Mouse (Mus musculus) midbrain, embryonic 16.5 days (tissue): ENCODE data around the gene E330021D16Rik. TPM values are rescaled to one million over a fixed set of nuclear protein-coding genes. Genes with fewer than 3 reads are reported as not detected.
"Not testable (repeated sequence)": the region's sequence is repeated elsewhere in the genome, so short reads cannot be mapped to it uniquely, and the experiment has no call there.

Experiments used
- ATAC-seq: fragments of 200-750 bp; cut with Nextera tagmentation; 2 replicates; pipeline ENCODE4 v1.8.0; 2017; ENCODE audit warnings: moderate TSS enrichment
- H3K27ac ChIP-seq: fragments of 300-500 bp; sonication (generic); 2 replicates; pipeline ENCODE4 v1.5.1; 2014; ENCODE audit warnings: mild to moderate bottlenecking, low read length, mixed read lengths
- H3K27me3 ChIP-seq: fragments of 300-500 bp; sonication (generic); 2 replicates; pipeline ENCODE4 v1.6.1; 2014; ENCODE audit warnings: low read depth, low read length, mixed read lengths; ENCODE audit not compliant: control insufficient read depth, insufficient read depth
- H3K36me3 ChIP-seq: fragments of 300-500 bp; sonication (generic); 2 replicates; pipeline ENCODE4 v1.6.1; 2014; ENCODE audit warnings: mild to moderate bottlenecking, low read length, moderate library complexity, mixed read lengths; ENCODE audit not compliant: control insufficient read depth, insufficient read depth
- H3K4me1 ChIP-seq: fragments of 300-500 bp; sonication (generic); 2 replicates; pipeline ENCODE4 v1.6.1; 2014; ENCODE audit warnings: mild to moderate bottlenecking, low read length, mixed read lengths; ENCODE audit not compliant: control insufficient read depth, insufficient read depth
- H3K4me2 ChIP-seq: fragments of 300-500 bp; sonication (generic); 2 replicates; pipeline ENCODE4 v1.6.1; 2014; ENCODE audit warnings: mild to moderate bottlenecking, low read length, mixed read lengths
- H3K4me3 ChIP-seq: fragments of 300-500 bp; sonication (generic); 2 replicates; pipeline ENCODE4 v1.5.1; 2014; ENCODE audit warnings: low read depth, mild to moderate bottlenecking, low read length, moderate library complexity, mixed read lengths
- H3K9ac ChIP-seq: fragments of 300-500 bp; sonication (generic); 2 replicates; pipeline ENCODE4 v1.6.1; 2014; ENCODE audit warnings: low read depth, low read length, mixed read lengths
- H3K9me3 ChIP-seq: fragments of 300-500 bp; sonication (generic); replicated peaks from 2 replicates; pipeline ENCODE4 v1.6.1; 2014; ENCODE audit warnings: mild to moderate bottlenecking, low read length, mixed read lengths; ENCODE audit not compliant: control insufficient read depth, poor library complexity, severe bottlenecking
- WGBS: fragments of 180-500 bp; shearing (Covaris S2); extraction: QIAGEN DNeasy Blood & Tissue Kit; methylation state at CpG from one replicate; pipeline ENCODE4 v1.1.7; 2014; 5-methylcytosine and 5-hydroxymethylcytosine counted together
- polyA plus RNA-seq: library from polyadenylated mRNA; unstranded; fragments of >200 nt; fragmentation: Nextera tagmentation; extraction: Ambion mirVana; gene quantifications from 2 replicates; pipeline ENCODE4 v1.2.1, GENCODE M21; 2015

The E330021D16Rik gene
- polyA plus RNA-seq, 1 experiment from 2014 or later, result not detected

- no peak overlapping the region for H3K4me3 ChIP-seq
- 89% methylated on average over 1 of the region's 1 CpGs for WGBS
- H3K9ac ChIP-seq, result no peak overlapping the region
- H3K4me2 ChIP-seq, result no peak overlapping the region
- H3K4me1 ChIP-seq, result no peaks in the 10 kb centered on the region
- H3K27me3 ChIP-seq, result no peaks in the 10 kb centered on the region
- H3K27ac ChIP-seq, result no peak overlapping the region
- H3K9me3 ChIP-seq, result no peaks in the 10 kb centered on the region; the same call in 1 of the 2 replicates
- no peaks in the 10 kb centered on the region for H3K36me3 ChIP-seq
- ATAC-seq, result no peak
Observed at GRCm38 (mm10) chr6:136449930-136450329, 34.6 kb upstream of the E330021D16Rik start.

GRCm38 (mm10) chr6:136449270-136449692 is 33.9 kb upstream of the E330021D16Rik start:
- H3K4me3 ChIP-seq, result no peak overlapping the region
- no peak overlapping the region for H3K9ac ChIP-seq
- no peaks in the 10 kb centered on the region for H3K4me1 ChIP-seq
- no peak overlapping the region for H3K4me2 ChIP-seq
- 83% methylated on average over 9 of the region's 9 CpGs for WGBS
- no peaks in the 10 kb centered on the region for H3K36me3 ChIP-seq
- no peak overlapping the region for H3K27ac ChIP-seq
- ATAC-seq, result no peak
- H3K9me3 ChIP-seq, result peaks cover under 1% of the 10 kb centered on the region; the same call in 1 of the 2 replicates
- no peaks in the 10 kb centered on the region for H3K27me3 ChIP-seq

GRCm38 (mm10) chr6:136439205-136439604 is 23.8 kb upstream of the E330021D16Rik start:
- 82% methylated on average over 2 of the region's 2 CpGs for WGBS
- H3K9ac ChIP-seq, H3K9me3 ChIP-seq, H3K4me1 ChIP-seq, H3K4me3 ChIP-seq, H3K27me3 ChIP-seq, ATAC-seq, H3K36me3 ChIP-seq, H3K27ac ChIP-seq, H3K4me2 ChIP-seq: not testable (repeated sequence)

GRCm38 (mm10) chr6:136436151-136436550 is 20.8 kb upstream of the E330021D16Rik start:
- H3K4me2 ChIP-seq, ATAC-seq, H3K27ac ChIP-seq, H3K9ac ChIP-seq, H3K36me3 ChIP-seq, H3K27me3 ChIP-seq, H3K4me1 ChIP-seq, H3K9me3 ChIP-seq, H3K4me3 ChIP-seq: not testable (repeated sequence)
- WGBS, result 74% methylated on average over 3 of the region's 3 CpGs

- 88% methylated on average over 6 of the region's 6 CpGs for WGBS
- Histone ChIP-seq H3K36me3 (no peaks in the 10 kb centered on the region), H3K9me3 (no peaks in the 10 kb centered on the region), H3K4me2 (no peak overlapping the region), H3K4me1 (no peaks in the 10 kb centered on the region; the same call in 1 of the 2 replicates), H3K9ac (no peak overlapping the region), H3K27ac (no peak overlapping the region), H3K27me3 (no peaks in the 10 kb centered on the region), H3K4me3 (no peak overlapping the region)
- no peak for ATAC-seq
Observed at GRCm38 (mm10) chr6:136433573-136433972, 18.2 kb upstream of the E330021D16Rik start.

GRCm38 (mm10) chr6:136431896-136432248 is 16.5 kb upstream of the E330021D16Rik start:
- H3K4me2 ChIP-seq, result no peak overlapping the region
- 49% methylated on average over 7 of the region's 7 CpGs for WGBS
- H3K27ac ChIP-seq, result no peak overlapping the region
- no peaks in the 10 kb centered on the region for H3K27me3 ChIP-seq
- H3K9me3 ChIP-seq, result no peaks in the 10 kb centered on the region
- no peaks in the 10 kb centered on the region; the same call in 1 of the 2 replicates for H3K4me1 ChIP-seq
- H3K4me3 ChIP-seq, result no peak overlapping the region
- no peak for ATAC-seq
- H3K9ac ChIP-seq, result no peak overlapping the region
- H3K36me3 ChIP-seq, result no peaks in the 10 kb centered on the region

GRCm38 (mm10) chr6:136431169-136431895 is 16.0 kb upstream of the E330021D16Rik start:
- H3K9me3 ChIP-seq, result no peaks in the 10 kb centered on the region
- H3K4me1 ChIP-seq, result no peaks in the 10 kb centered on the region; the same call in 1 of the 2 replicates
- no peak for ATAC-seq
- no peak overlapping the region for H3K4me2 ChIP-seq
- H3K27me3 ChIP-seq, result no peaks in the 10 kb centered on the region
- WGBS, result 65% methylated on average over 10 of the region's 10 CpGs
- H3K27ac ChIP-seq, result no peak overlapping the region
- no peak overlapping the region for H3K4me3 ChIP-seq
- H3K36me3 ChIP-seq, result no peaks in the 10 kb centered on the region
- no peak overlapping the region for H3K9ac ChIP-seq

- no peaks in the 10 kb centered on the region for H3K27me3 ChIP-seq
- WGBS, result 62% methylated on average over 4 of the region's 4 CpGs
- no peak overlapping the region for H3K27ac ChIP-seq
- no peak overlapping the region for H3K4me2 ChIP-seq
- ATAC-seq, result no peak
- no peak overlapping the region for H3K4me3 ChIP-seq
- H3K9ac ChIP-seq, result no peak overlapping the region
- H3K36me3 ChIP-seq, result no peaks in the 10 kb centered on the region
- no peaks in the 10 kb centered on the region for H3K9me3 ChIP-seq
- H3K4me1 ChIP-seq, result no peaks in the 10 kb centered on the region; the same call in 1 of the 2 replicates
Observed at GRCm38 (mm10) chr6:136429441-136429840, 14.1 kb upstream of the E330021D16Rik start.

GRCm38 (mm10) chr6:136428412-136428811 is 13.0 kb upstream of the E330021D16Rik start:
- no peak overlapping the region for H3K4me2 ChIP-seq
- H3K27ac ChIP-seq, result no peak overlapping the region
- ATAC-seq, result no peak
- H3K4me1 ChIP-seq, result no peaks in the 10 kb centered on the region; the same call in 1 of the 2 replicates
- 85% methylated on average over 5 of the region's 5 CpGs for WGBS
- no peaks in the 10 kb centered on the region for H3K36me3 ChIP-seq
- no peak overlapping the region for H3K9ac ChIP-seq
- no peaks in the 10 kb centered on the region for H3K27me3 ChIP-seq
- H3K4me3 ChIP-seq, result no peak overlapping the region
- H3K9me3 ChIP-seq, result no peaks in the 10 kb centered on the region
